Mouse (Mus musculus): ENCODE measurements around the gene Gm8108. TPM values are rescaled to one million over a fixed set of nuclear protein-coding genes. Genes with fewer than 3 reads are reported as not detected.

The Gm8108 gene
- not detected for polyA plus RNA-seq (2017; shearing (Covaris generic))

DNA sequence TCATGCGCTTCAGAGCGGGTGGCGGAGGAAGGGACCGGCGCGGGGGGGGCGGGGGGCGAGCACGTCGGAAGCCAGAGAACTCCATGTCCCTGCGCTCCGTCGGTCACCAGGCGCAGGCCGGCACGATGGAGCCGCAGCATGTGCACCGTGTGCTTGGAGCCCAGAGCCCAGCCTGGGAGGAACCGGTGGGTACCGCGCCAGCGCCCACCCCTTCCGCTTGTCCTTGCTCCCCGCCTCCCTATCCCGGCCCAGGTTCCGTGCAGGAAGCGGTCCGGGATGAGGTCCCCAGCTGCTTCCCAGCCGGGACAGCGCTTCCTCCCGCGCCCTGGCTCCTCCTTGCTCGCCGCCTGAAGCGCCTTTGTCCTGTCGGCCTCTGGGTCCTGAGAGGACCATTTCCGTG, at the start of gene Gm8108:
Gene Gm8108 (plus strand): TSS at position 101 of the 400 bp plus-strand sequence.

DNA sequence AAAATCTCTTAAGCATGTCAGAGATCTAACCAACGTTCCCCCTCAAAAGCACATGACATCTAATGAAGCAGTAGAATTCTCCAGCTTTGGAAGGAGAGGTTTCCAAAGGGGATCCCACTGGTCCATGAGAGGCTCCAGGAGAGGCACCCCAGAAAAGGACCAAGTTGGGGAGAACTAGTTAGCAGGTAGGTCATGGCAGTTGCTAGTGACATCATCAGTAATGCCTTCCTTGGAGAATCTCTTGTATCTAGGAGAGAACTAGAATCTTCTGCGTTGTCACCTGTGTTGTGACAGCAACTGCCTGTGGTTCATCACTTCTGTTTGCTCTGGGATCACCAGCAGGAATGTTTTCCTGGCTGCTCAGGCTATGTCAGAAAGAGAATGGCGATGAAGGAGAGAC, 26.5 kb upstream of the Gm8108 start, which contains the start of gene Gm3115:
Gene Gm3115 (plus strand): TSS at position 301 of the 400 bp plus-strand sequence.

DNA sequence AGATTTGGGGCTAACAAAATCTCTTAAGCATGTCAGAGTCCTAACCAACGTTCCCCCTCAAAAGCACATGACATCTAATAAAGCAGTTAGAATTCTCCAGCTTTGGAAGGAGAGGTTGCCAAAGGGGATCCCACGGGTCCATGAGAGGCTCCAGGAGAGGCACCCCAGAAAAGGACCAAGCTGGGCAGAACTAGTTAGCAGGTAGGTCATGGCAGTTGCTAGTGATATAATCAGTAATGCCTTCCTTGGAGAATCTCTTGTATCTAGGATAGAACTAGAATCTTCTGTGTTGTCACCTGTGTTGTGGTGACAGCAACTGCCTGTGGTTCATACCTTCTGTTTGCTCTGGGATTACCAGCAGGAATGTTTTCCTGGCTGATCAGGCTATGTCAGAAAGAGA, 54.4 kb downstream of the Gm8108 start, which contains the start of gene Gm3127:
Gene Gm3127 (plus strand): TSS at position 301 of the 400 bp plus-strand sequence.

Other genes with a start within 250 kb of the Gm8108 start
- not detected for gene Gm2916, start 226.4 kb upstream of the Gm8108 start, polyA plus RNA-seq (2017; shearing (Covaris generic))
- not detected for gene Gm3029, start 178.8 kb upstream of the Gm8108 start, polyA plus RNA-seq (2017; shearing (Covaris generic))
- not detected for gene Gm3095, start 147.0 kb upstream of the Gm8108 start, polyA plus RNA-seq (2017; shearing (Covaris generic))
- not detected for gene Gm3099, start 112.1 kb upstream of the Gm8108 start, polyA plus RNA-seq (2017; shearing (Covaris generic))
- not detected for gene Gm5796, start 86.6 kb upstream of the Gm8108 start, polyA plus RNA-seq (2017; shearing (Covaris generic))
- gene Gm3115, start 26.4 kb upstream of the Gm8108 start, polyA plus RNA-seq (2017; shearing (Covaris generic)): not detected
- not detected for gene Gm3127, start 54.5 kb downstream of the Gm8108 start, polyA plus RNA-seq (2017; shearing (Covaris generic))
- gene Gm2974, start 72.0 kb downstream of the Gm8108 start, polyA plus RNA-seq (2017; shearing (Covaris generic)): 0.30 TPM
- gene Gm3138, start 139.1 kb downstream of the Gm8108 start, polyA plus RNA-seq (2017; shearing (Covaris generic)): not detected
- gene Gm3149, start 206.8 kb downstream of the Gm8108 start, polyA plus RNA-seq (2017; shearing (Covaris generic)): not detected
- not detected for gene 2610042L04Rik, start 224.2 kb downstream of the Gm8108 start, polyA plus RNA-seq (2017; shearing (Covaris generic))

All from effector memory CD4-positive, alpha-beta T cell, adult 5 months (primary cell).